Mouse (Mus musculus) mesoderm, embryonic 11.5 days (tissue): ENCODE measurements around the gene Gm31571.
"Not testable (repeated sequence)": the region's sequence is repeated elsewhere in the genome, so short reads cannot be mapped to it uniquely, and the experiment has no call there.

Experiments used
- DNase-seq: peaks from one replicate; pipeline ENCODE4 v3.0.0-alpha.2; 2012; ENCODE audit warnings: low read depth, low spot score

Gene Gm31571

GRCm38 (mm10) chrY:22051253-22051652 lies at the start of gene Gm31571:
Gene Gm31571, minus strand, starts transcription at chrY:22051353.
- not testable (repeated sequence) for DNase-seq
